Comparison of ENCODE assay signal across 28 mouse cellular contexts in genomic region chr4:133060702-133061101, GRCm38 (mm10). TPM values are rescaled to one million over a fixed set of nuclear protein-coding genes. Genes with fewer than 3 reads are reported as not detected.
DNase-seq lines count a peak whose midpoint lies in the region; ATAC-seq and TF ChIP-seq lines count a peak whose summit lies in the region.
"Had no signal": no experiment of that assay in that cellular context is flagged by ENCODE, and none has a peak within 500 bp of the region (broad histone marks: within the 10 kb centered on the region; RNA-seq: fewer than 3 reads in every experiment).

No protein-coding gene starts in this region.

- no peak for ATAC-seq in hindbrain, embryonic 16.5 days
- ATAC-seq: activated CD4-positive, CD25-positive, alpha-beta regulatory T cell, adult 4 months; forebrain, embryonic 15.5 days; intestine, postnatal 0 days had no signal

- peak overlapping the region; percentile 94 for H3K27ac ChIP-seq in gastrocnemius, adult 2 months
- H3K27ac ChIP-seq in hindbrain, embryonic 10.5 days = peak overlapping the region; percentile 14; the same call in 1 of the 2 replicates
- no peak overlapping the region for H3K27ac ChIP-seq in hindbrain, embryonic 16.5 days (ENCODE audit: low read depth, low read length)
- H3K27ac ChIP-seq: embryonic facial prominence, embryonic 13.5 days; forebrain, embryonic 12.5 days; forebrain, embryonic 15.5 days; hindbrain, embryonic 14.5 days had no signal

- WGBS in hindbrain, embryonic 10.5 days = 92% methylated on average over 11 of the region's 11 CpGs
- WGBS in hindbrain, embryonic 16.5 days = 91% methylated on average over 11 of the region's 11 CpGs

- peak; percentile 61 for DNase-seq in gastrocnemius, adult 2 months
- no peak for DNase-seq in gastrocnemius, postnatal 4 days (ENCODE audit: low spot score in 2 of 2)
- no peak for DNase-seq in hindbrain, embryonic 10.5 days (ENCODE audit: low spot score)
- no peak for DNase-seq in adipocyte (ENCODE audit: low spot score)
- DNase-seq: adrenal gland, adult 2 months; adrenal gland, postnatal 25 days; B cell, adult 2 months; cerebellum, adult 11-12 months; cerebellum, adult 8-10 months; cerebellum, postnatal 10 days; cerebellum, postnatal 36 days; embryo, embryonic 11 days; gastrocnemius, postnatal 10 days; gastrocnemius, postnatal 36 days; heart, postnatal 36 days; kidney, adult 2 months had no signal

- TF ChIP-seq CTCF in gastrocnemius, adult 2 months (IDR thresholded peaks at IDR 0.05) = no peak
- TF ChIP-seq CTCF in E14TG2a.4 (conservative IDR thresholded peaks at IDR 0.05; ENCODE audit: low read length) = no peak

- no peak overlapping the region for H3K4me3 ChIP-seq in gastrocnemius, adult 2 months
- no peak overlapping the region for H3K4me3 ChIP-seq in hindbrain, embryonic 10.5 days
- no peak overlapping the region for H3K4me3 ChIP-seq in hindbrain, embryonic 16.5 days (ENCODE audit: low read length)
- H3K4me3 ChIP-seq in E14TG2a.4 (replicated peaks; ENCODE audit: low read length) = peak overlapping the region; percentile 6; the same call in 1 of the 2 replicates
- H3K4me3 ChIP-seq: embryonic facial prominence, embryonic 10.5 days; embryonic facial prominence, embryonic 13.5 days; erythroblast, embryonic 14.5 days; forebrain, embryonic 12.5 days; forebrain, embryonic 15.5 days; heart, embryonic 10.5 days had no signal

- H3K36me3 ChIP-seq in hindbrain, embryonic 10.5 days = peaks cover 81% of the 10 kb centered on the region
- peaks cover 52% of the 10 kb centered on the region for H3K36me3 ChIP-seq in hindbrain, embryonic 16.5 days (ENCODE audit: control insufficient read depth, insufficient read depth, low read length)
- H3K36me3 ChIP-seq in E14TG2a.4 (ENCODE audit: insufficient read depth, low read length) = peaks cover 85% of the 10 kb centered on the region

- no peak overlapping the region for H3K4me2 ChIP-seq in hindbrain, embryonic 16.5 days (ENCODE audit: low read length)
- H3K4me2 ChIP-seq: embryonic facial prominence, embryonic 13.5 days; forebrain, embryonic 12.5 days; forebrain, embryonic 15.5 days; hindbrain, embryonic 14.5 days had no signal

- H3K27me3 ChIP-seq in hindbrain, embryonic 10.5 days (ENCODE audit: insufficient read depth, poor library complexity, severe bottlenecking) = no peaks in the 10 kb centered on the region
- no peaks in the 10 kb centered on the region for H3K27me3 ChIP-seq in hindbrain, embryonic 16.5 days (replicated peaks; ENCODE audit: control insufficient read depth, insufficient read depth, low read length)
- H3K27me3 ChIP-seq in E14TG2a.4 (ENCODE audit: insufficient read depth, low read length) = no peaks in the 10 kb centered on the region
- H3K27me3 ChIP-seq: CH12.LX; embryonic facial prominence, embryonic 13.5 days; forebrain, embryonic 12.5 days; forebrain, embryonic 15.5 days had no signal

- no peaks in the 10 kb centered on the region for H3K9me3 ChIP-seq in hindbrain, embryonic 10.5 days
- no peaks in the 10 kb centered on the region for H3K9me3 ChIP-seq in hindbrain, embryonic 16.5 days (ENCODE audit: control insufficient read depth, low read length)
- H3K9me3 ChIP-seq in E14TG2a.4 (ENCODE audit: low read length) = no peaks in the 10 kb centered on the region
- H3K9me3 ChIP-seq: embryonic facial prominence, embryonic 10.5 days; embryonic facial prominence, embryonic 13.5 days; forebrain, embryonic 12.5 days; forebrain, embryonic 15.5 days; heart, embryonic 10.5 days had no signal

- peaks cover 50% of the 10 kb centered on the region for H3K4me1 ChIP-seq in hindbrain, embryonic 10.5 days (replicated peaks)
- peaks cover 11% of the 10 kb centered on the region for H3K4me1 ChIP-seq in hindbrain, embryonic 16.5 days (ENCODE audit: control insufficient read depth, insufficient read depth, low read depth, low read length)
- peaks cover 92% of the 10 kb centered on the region for H3K4me1 ChIP-seq in E14TG2a.4 (replicated peaks; ENCODE audit: low read depth, low read length)

- H3K9ac ChIP-seq in hindbrain, embryonic 16.5 days (ENCODE audit: low read depth, low read length) = no peak overlapping the region
- H3K9ac ChIP-seq: embryonic facial prominence, embryonic 13.5 days; forebrain, embryonic 12.5 days; forebrain, embryonic 15.5 days; hindbrain, embryonic 14.5 days had no signal

- intact Hi-C loops in gastrocnemius, adult 2 months (cut with DNase I) = no loop called here

RNA-seq across cellular contexts. Expression of gene Ahdc1, which starts 49.6 kb away (rescaled TPM):
- total RNA-seq in gastrocnemius, adult 2 months (2021) = 10 to 100 TPM; 30.2 to 55.1 TPM
- 100 to 1,000 TPM; 107 to 112 TPM for total RNA-seq in gastrocnemius, postnatal 4 days (2021)
- polyA plus RNA-seq in hindbrain, embryonic 10.5 days (2016; fragmentation: Nextera tagmentation; extraction: Ambion mirVana) = 9.0 and 9.7 TPM in 2 replicates
- polyA plus RNA-seq in hindbrain, embryonic 16.5 days (2015; fragmentation: Nextera tagmentation; extraction: Ambion mirVana) = 10.4 and 11.6 TPM in 2 replicates
